Mouse (Mus musculus): ENCODE data around the gene Fgf3.
A peak's percentile ranks its signal among the peaks of the same experiment; 100 is the strongest.
"Not testable (repeated sequence)": the region's sequence is repeated elsewhere in the genome, so short reads cannot be mapped to it uniquely, and the experiment has no call there.

The Fgf3 gene

DNA sequence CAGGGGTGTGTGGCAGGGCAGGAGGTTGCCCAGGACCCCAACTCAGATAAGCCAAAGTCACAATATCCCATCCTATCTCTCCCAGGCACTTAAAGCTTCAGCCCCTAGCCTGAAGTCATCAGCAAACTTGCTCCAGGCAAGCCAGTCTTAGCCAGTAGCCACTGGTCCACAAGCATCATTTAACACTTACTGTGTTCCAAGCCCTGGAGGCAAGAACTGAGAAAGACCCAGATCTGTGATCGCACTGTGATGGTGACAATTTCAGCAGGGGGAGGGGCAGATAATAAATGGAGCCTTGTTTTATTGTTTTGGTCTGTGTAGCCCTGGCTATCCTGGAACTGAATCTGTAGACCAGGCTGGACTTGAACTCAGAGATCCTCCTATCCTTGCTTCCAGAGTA, 20.8 kb downstream of the Fgf3 start:
- DNase-seq (ENCODE audit: low spot score), result no peak

DNA sequence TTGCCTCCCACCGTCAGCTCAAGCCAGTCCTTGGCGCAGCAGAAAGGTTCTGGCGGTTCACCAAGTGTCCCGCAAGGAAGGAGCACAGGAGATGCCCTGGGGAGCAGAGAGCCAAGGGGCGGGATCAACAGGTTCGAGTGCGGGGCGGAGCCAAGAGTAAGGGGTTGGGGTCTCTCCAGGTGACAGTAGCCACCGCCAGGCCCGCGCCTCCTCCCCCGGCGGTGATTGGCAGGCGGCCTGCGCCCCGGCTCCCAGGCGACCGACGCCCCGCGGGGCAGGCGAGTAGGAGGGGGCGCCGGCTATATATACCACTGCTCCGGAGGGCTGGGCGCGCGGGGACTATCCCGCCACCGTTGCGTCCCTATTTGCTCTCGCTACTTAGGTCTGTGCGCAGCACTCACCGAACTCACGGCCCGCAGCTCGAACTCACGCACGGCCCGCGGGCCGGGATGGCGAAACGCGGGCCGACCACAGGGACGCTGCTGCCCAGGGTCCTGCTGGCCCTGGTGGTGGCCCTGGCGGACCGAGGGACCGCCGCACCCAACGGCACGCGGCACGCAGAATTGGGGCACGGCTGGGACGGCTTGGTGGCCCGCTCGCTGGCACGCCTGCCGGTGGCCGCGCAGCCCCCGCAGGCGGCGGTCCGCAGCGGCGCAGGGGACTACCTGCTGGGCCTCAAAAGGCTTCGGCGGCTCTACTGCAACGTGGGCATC, 23.3 kb downstream of the Fgf3 start:
- DNase-seq (ENCODE audit: low spot score), result no peak

GRCm38 (mm10) chr7:144861769-144862070, 23.8 kb downstream of the Fgf3 start:
- DNase-seq (ENCODE audit: low spot score), result no peak

DNA sequence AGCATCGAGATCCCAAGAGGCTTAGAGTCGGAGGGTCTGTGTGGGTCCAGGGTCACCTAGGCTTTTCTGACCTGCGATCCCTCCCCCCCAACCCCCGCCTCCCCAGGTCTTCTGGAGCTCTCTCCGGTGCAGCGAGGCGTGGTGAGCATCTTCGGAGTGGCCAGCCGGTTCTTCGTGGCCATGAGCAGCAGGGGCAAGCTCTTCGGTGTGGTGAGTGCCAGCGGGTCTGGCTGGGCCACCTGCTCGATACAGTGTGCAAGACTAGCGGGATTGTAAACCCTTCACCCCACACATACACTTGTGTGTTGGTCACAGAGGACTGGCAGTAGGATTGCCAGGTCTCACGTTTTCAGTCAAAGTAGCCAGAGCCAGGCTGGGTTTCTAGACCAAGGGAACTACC, 24.2 kb downstream of the Fgf3 start:
- peak; percentile 23 for DNase-seq (ENCODE audit: low spot score)

DNA sequence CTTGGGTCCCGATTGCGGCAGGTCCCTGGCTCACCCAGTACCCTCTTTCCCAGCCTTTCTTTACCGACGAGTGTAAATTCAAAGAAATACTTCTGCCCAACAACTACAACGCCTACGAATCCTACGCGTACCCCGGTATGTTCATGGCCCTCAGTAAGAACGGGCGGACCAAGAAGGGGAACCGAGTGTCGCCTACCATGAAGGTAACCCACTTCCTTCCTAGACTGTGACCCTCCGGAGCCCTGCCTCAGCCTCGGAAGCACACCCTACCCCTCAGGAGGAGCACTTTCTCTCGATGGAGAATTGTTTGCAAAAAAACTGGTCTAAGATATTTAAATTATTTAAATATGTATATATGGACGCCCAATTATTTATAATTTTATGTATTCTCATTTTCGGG, 24.8 kb downstream of the Fgf3 start:
- no peak for DNase-seq (ENCODE audit: low spot score)

- peak; percentile 48 for DNase-seq (ENCODE audit: low spot score)
Observed at GRCm38 (mm10) chr7:144863196-144863595, 25.3 kb downstream of the Fgf3 start.

DNA sequence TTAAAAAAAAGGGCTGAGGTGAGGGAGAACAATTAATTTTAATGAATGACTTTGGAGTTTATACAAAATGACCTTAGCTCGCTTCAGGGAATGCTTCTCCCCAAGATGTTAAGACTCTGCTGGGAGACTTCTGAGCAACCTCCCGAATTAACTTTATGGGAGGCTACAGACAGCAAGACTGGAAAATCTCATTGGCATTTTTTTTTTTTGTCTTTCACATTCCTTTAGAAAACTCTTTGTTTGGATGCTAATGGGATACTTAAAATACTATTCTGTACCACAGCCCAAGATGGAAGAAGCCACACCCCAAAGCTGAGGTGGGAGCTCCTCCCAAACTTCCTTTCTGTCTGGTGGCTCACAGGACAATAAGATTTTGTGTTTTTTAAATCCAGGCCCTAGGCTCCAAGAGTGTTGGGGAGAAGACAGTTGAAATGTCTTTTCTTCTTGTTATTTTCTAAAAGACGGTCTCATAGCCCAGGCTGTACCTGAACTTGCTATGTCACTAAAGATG, 26.3 kb downstream of the Fgf3 start:
- no peak for DNase-seq (ENCODE audit: low spot score)

GRCm38 (mm10) chr7:144867161-144867560, 29.3 kb downstream of the Fgf3 start:
- no peak for DNase-seq (ENCODE audit: low spot score)

- DNase-seq (ENCODE audit: low spot score), result no peak
Observed at GRCm38 (mm10) chr7:144867602-144868001, 29.7 kb downstream of the Fgf3 start.

GRCm38 (mm10) chr7:144872420-144872819, 34.5 kb downstream of the Fgf3 start:
- no peak for DNase-seq (ENCODE audit: low spot score)

- DNase-seq (ENCODE audit: low spot score), result no peak
Observed at GRCm38 (mm10) chr7:144873160-144873559, 35.3 kb downstream of the Fgf3 start.

DNA sequence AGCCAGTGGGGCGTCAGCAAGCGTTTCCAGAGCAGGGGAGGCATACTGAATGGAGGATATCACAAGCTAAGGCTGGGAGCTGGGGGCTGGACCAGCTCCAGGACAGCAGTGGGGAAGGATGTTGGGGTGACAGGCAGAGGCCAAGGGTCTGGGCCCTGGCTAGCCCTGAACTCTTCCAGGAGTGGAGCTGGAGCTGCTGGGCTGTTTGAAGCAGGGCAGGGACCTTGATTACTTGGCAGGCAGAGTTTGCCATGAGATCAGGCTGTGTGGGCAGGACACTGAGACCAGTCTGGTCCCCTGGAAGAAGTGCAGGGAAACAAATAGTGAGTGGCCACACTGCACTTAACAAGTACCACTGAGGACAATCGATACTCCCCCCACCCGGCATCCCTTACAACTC, 36.3 kb downstream of the Fgf3 start:
- DNase-seq (ENCODE audit: low spot score), result no peak

DNA sequence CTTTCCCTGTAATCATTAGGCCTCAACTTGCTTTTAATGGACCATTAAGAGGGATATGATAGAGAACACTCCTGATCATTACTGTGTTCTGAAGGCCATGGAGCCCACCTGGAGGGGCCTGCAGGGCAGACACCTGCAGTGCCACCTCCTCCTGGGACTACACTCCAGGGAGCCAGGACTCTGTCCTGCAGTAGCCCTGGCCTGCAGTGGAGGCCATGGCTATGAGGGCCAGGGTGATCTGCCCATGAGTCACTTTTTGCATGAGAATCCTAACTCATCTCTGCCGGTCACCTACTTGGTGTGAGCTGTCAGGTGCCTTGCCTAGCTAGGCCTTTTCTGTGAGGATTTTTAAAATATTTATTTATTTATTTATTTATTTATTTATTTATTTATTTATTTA, 40.5 kb downstream of the Fgf3 start:
- no peak for DNase-seq (ENCODE audit: low spot score)

- DNase-seq (ENCODE audit: low spot score), result no peak
Observed at GRCm38 (mm10) chr7:144883106-144883505, 45.2 kb downstream of the Fgf3 start.

GRCm38 (mm10) chr7:144887672-144888071, 49.8 kb downstream of the Fgf3 start:
- no peak for DNase-seq (ENCODE audit: low spot score)

DNA sequence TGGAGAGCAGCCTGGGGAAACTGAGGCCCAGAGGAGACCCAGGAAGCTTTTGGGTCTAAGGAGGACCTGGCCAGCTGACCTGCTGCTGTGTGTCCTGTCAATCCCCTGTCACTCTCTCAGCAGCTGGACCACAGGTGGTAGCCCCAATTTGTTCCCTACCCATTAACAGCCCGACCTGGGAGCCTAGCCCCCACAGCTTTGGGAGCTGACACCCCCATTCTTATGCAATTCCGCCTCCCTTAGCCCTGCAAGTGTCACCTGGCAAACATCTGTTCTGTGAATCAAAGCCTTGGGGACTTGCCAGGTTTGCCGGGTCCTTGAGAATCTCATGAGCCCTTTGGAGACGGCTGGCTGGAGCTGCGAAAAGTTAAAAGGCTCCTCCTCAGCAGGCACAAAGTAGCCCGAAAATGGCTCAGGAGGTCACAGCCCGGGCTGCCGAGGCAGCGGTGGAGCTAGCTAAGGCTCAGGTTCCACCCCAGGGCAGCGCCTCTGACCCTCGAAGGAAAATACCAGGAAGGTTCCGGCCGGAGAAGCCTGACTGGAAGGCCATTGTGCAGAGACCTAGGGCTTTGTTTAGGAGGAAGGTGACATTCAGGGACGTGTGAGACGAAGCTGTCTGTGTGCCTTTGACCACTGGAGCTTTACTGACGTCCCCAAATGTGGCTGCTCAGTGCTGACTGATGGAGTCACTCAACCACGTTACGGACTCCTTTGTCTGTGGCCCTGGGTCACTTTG, 50.8 kb downstream of the Fgf3 start:
- peak; percentile 56 for DNase-seq (ENCODE audit: low spot score)

GRCm38 (mm10) chr7:144890661-144891060, 52.8 kb downstream of the Fgf3 start:
- not testable (repeated sequence) for DNase-seq (ENCODE audit: low spot score)

DNA sequence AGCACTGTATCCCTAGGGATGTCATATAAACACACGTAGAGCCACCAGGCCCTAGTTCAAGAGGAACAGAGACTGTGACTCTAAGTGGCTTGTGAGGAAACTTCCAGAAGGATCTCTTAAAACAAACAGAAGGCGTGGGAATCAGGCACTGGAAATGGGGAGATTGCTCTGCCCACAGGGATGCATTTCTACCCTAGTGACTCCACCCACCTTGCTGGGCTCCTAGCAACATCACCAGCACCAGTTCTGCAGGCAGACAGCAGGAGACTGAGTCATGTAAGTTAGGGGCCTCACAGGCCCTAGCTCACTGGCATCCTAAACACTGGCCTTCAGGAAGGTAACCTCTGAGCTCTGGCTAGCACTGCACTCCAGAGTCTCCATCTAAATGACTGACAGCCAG, 54.0 kb downstream of the Fgf3 start:
- DNase-seq (ENCODE audit: low spot score), result no peak

- no peak for DNase-seq (ENCODE audit: low spot score)
Observed at GRCm38 (mm10) chr7:144892322-144892721, 54.4 kb downstream of the Fgf3 start.
